Mouse (Mus musculus) myocyte (in vitro differentiated cells): Measurements from ENCODE around the gene Lce1f. TPM values are rescaled to one million over a fixed set of nuclear protein-coding genes. Genes with fewer than 3 reads are reported as not detected.

ENCODE experiments used
- H3K27me3 ChIP-seq: one replicate; pipeline ENCODE4 v1.6.1; 2011; ENCODE audit not compliant: control insufficient read depth, insufficient read depth, insufficient read length
- H3K36me3 ChIP-seq: one replicate; pipeline ENCODE4 v1.6.1; 2011; ENCODE audit not compliant: control insufficient read depth, insufficient read depth
- H3K4me2 ChIP-seq: one replicate; pipeline ENCODE4 v1.6.1; 2011; ENCODE audit warnings: low read depth, control low read depth
- H3K4me3 ChIP-seq: one replicate; pipeline ENCODE4 v1.5.1; 2011; ENCODE audit warnings: mild to moderate bottlenecking, control low read depth, moderate library complexity
- H3K79me2 ChIP-seq: one replicate; pipeline ENCODE4 v1.6.1; 2011; ENCODE audit not compliant: control insufficient read depth, insufficient read depth
- H3ac ChIP-seq: one replicate; pipeline ENCODE4 v1.6.1; 2011; ENCODE audit not compliant: control insufficient read depth, insufficient read length
- CEBPB ChIP-seq: IDR thresholded peaks from 2 replicates; pipeline ENCODE4 v1.6.1; 2011; ENCODE audit warnings: mild to moderate bottlenecking, moderate library complexity; ENCODE audit not compliant: poor library complexity, insufficient read depth, severe bottlenecking
- E2F4 ChIP-seq: IDR thresholded peaks from one replicate; pipeline ENCODE4 v1.6.1; 2011; ENCODE audit warnings: mild to moderate bottlenecking, control low read depth, moderate library complexity; ENCODE audit not compliant: insufficient read depth
- MAX ChIP-seq: IDR thresholded peaks from one replicate; pipeline ENCODE4 v1.6.1; 2011; ENCODE audit warnings: low read depth, mild to moderate bottlenecking, control low read depth
- MYOD1 ChIP-seq, 3 experiments: IDR thresholded peaks; one replicate each; pipeline ENCODE4 v1.6.1; 2011; ENCODE audit warnings: control low read depth in 2 of 3, low read depth in 2 of 3, mild to moderate bottlenecking in 2 of 3, moderate library complexity in 1 of 3; ENCODE audit not compliant: insufficient read length in 2 of 3, control insufficient read depth in 1 of 3
- MYOG ChIP-seq, 3 experiments: IDR thresholded peaks; one replicate each; pipeline ENCODE4 v1.6.1; 2011; ENCODE audit warnings: control low read depth in 2 of 3, low read depth in 2 of 3, mild to moderate bottlenecking in 2 of 3; ENCODE audit not compliant: insufficient read length in 2 of 3, control insufficient read depth in 1 of 3, insufficient read depth in 1 of 3
- POLR2A ChIP-seq: IDR thresholded peaks from one replicate; pipeline ENCODE4 v1.6.1; 2011; ENCODE audit warnings: low read depth, mild to moderate bottlenecking, control low read depth, moderate library complexity; ENCODE audit not compliant: insufficient read length
- POLR2AphosphoS2 ChIP-seq: IDR thresholded peaks from one replicate; pipeline ENCODE4 v1.6.1; 2011; ENCODE audit warnings: low read depth, control low read depth; ENCODE audit not compliant: insufficient read length
- REST ChIP-seq: IDR thresholded peaks from one replicate; pipeline ENCODE4 v1.6.1; 2011; ENCODE audit warnings: mild to moderate bottlenecking, control low read depth, moderate library complexity; ENCODE audit not compliant: insufficient read depth, insufficient read length
- SRF ChIP-seq: IDR thresholded peaks from one replicate; pipeline ENCODE4 v1.6.1; 2011; ENCODE audit warnings: low read depth; ENCODE audit not compliant: control insufficient read depth, insufficient read length
- TCF12 ChIP-seq: IDR thresholded peaks from one replicate; pipeline ENCODE4 v1.6.1; 2011; ENCODE audit warnings: mild to moderate bottlenecking, control low read depth; ENCODE audit not compliant: poor library complexity, insufficient read depth, severe bottlenecking
- TCF3 ChIP-seq: IDR thresholded peaks from one replicate; pipeline ENCODE4 v1.6.1; 2011; ENCODE audit warnings: low read depth, control low read depth; ENCODE audit not compliant: insufficient read length
- USF1 ChIP-seq: IDR thresholded peaks from one replicate; pipeline ENCODE4 v1.6.1; 2011; ENCODE audit warnings: low read depth, mild to moderate bottlenecking, control low read depth, moderate library complexity
- polyA plus RNA-seq: library from polyadenylated mRNA; unstranded; fragments of >200 nt; fragmentation: generic; extraction: Trizol; gene quantifications from one replicate; pipeline ENCODE4 v1.2.1, GENCODE M21; 2012; ENCODE audit warnings: missing spikeins

Lce1f gene
- polyA plus RNA-seq = 0.19 TPM

GRCm38 (mm10) chr3:92720250-92720649, at the start of gene Lce1f:
Gene Lce1f (minus strand): TSS chr3:92720350.
- Histone ChIP-seq H3K4me3 (no peak within 1 kb of the TSS), H3K27me3 (no peaks in the 10 kb centered on the region), H3ac (no peak within 1 kb of the TSS), H3K79me2 (no peaks in the 10 kb centered on the region), H3K4me2 (no peak within 1 kb of the TSS), H3K36me3 (no peaks in the 10 kb centered on the region)
- TF ChIP-seq TCF3 = no peak
- TF ChIP-seq TCF12 = no peak
- no peak for TF ChIP-seq E2F4
- TF ChIP-seq REST = no peak
- TF ChIP-seq CEBPB = no peak
- TF ChIP-seq MYOG (IDR thresholded peaks at IDR 0.05; ENCODE audit: control insufficient read depth in 1 of 3, insufficient read depth in 1 of 3, insufficient read length in 2 of 3, low read depth in 2 of 3) = no peak
- TF ChIP-seq POLR2A = no peak
- TF ChIP-seq SRF = no peak
- TF ChIP-seq MAX = no peak
- TF ChIP-seq USF1 = no peak
- TF ChIP-seq MYOD1 (IDR thresholded peaks at IDR 0.05; ENCODE audit: control insufficient read depth in 1 of 3, insufficient read length in 2 of 3, low read depth in 2 of 3) = no peak
- TF ChIP-seq POLR2AphosphoS2 = no peak

- Histone ChIP-seq H3K4me3 (no peak within 1 kb of the TSS), H3K79me2 (no peaks in the 10 kb centered on the region), H3ac (no peak within 1 kb of the TSS), H3K36me3 (no peaks in the 10 kb centered on the region), H3K27me3 (no peaks in the 10 kb centered on the region), H3K4me2 (no peak within 1 kb of the TSS)
- TF ChIP-seq POLR2AphosphoS2 = no peak
- no peak for TF ChIP-seq MAX
- no peak for TF ChIP-seq CEBPB
- no peak for TF ChIP-seq POLR2A
These were observed 44.8 kb upstream of the Lce1f start, which contains the start of gene Lce1h for GRCm38 (mm10) chr3:92764965-92765364. Gene Lce1h (minus strand): TSS chr3:92765065.

- no peak for TF ChIP-seq TCF12
- no peak for TF ChIP-seq USF1
- no peak for TF ChIP-seq MAX
- TF ChIP-seq POLR2A = no peak
- no peak for TF ChIP-seq POLR2AphosphoS2
- H3ac ChIP-seq = no peak overlapping the region
- H3K79me2 ChIP-seq = no peaks in the 10 kb centered on the region
- H3K4me2 ChIP-seq = no peak overlapping the region
- no peaks in the 10 kb centered on the region for H3K36me3 ChIP-seq
- no peaks in the 10 kb centered on the region for H3K27me3 ChIP-seq
- H3K4me3 ChIP-seq = no peak overlapping the region
These were observed 33.0 kb upstream of the Lce1f start for GRCm38 (mm10) chr3:92753197-92753596.

- no peak within 1 kb of the TSS for H3K4me2 ChIP-seq
- no peaks in the 10 kb centered on the region for H3K79me2 ChIP-seq
- H3K36me3 ChIP-seq = no peaks in the 10 kb centered on the region
- H3ac ChIP-seq = no peak within 1 kb of the TSS
- no peak for TF ChIP-seq USF1
- no peak for TF ChIP-seq SRF
- TF ChIP-seq TCF3 = no peak
- no peaks in the 10 kb centered on the region for H3K27me3 ChIP-seq
- H3K4me3 ChIP-seq = no peak within 1 kb of the TSS
These were observed 32.1 kb upstream of the Lce1f start, which contains the start of gene Lce1g for GRCm38 (mm10) chr3:92752238-92752637. Gene Lce1g (minus strand): TSS chr3:92752338.

- no peak within 1 kb of the TSS for H3K4me3 ChIP-seq
- H3ac ChIP-seq = no peak within 1 kb of the TSS
- no peak within 1 kb of the TSS for H3K4me2 ChIP-seq
- H3K27me3 ChIP-seq = no peaks in the 10 kb centered on the region
- TF ChIP-seq USF1 = no peak
- no peak for TF ChIP-seq TCF12
- TF ChIP-seq MYOD1 (IDR thresholded peaks at IDR 0.05; ENCODE audit: control insufficient read depth in 1 of 3, insufficient read length in 2 of 3, low read depth in 2 of 3) = no peak
- no peak for TF ChIP-seq MAX
- TF ChIP-seq MYOG (IDR thresholded peaks at IDR 0.05; ENCODE audit: control insufficient read depth in 1 of 3, insufficient read depth in 1 of 3, insufficient read length in 2 of 3, low read depth in 2 of 3) = no peak
- no peak for TF ChIP-seq E2F4
- no peak for TF ChIP-seq TCF3
- TF ChIP-seq CEBPB = no peak
- no peak for TF ChIP-seq POLR2AphosphoS2
- no peak for TF ChIP-seq POLR2A
- no peak for TF ChIP-seq SRF
- no peak for TF ChIP-seq REST
- H3K79me2 ChIP-seq = no peaks in the 10 kb centered on the region
- no peaks in the 10 kb centered on the region for H3K36me3 ChIP-seq
These were observed 18.8 kb upstream of the Lce1f start, which contains the start of gene Gm38119 for GRCm38 (mm10) chr3:92738996-92739395. Gene Gm38119 (minus strand): TSS chr3:92739096.

- Histone ChIP-seq H3K27me3 (no peaks in the 10 kb centered on the region), H3K36me3 (no peaks in the 10 kb centered on the region), H3K4me3 (no peak overlapping the region), H3K79me2 (no peaks in the 10 kb centered on the region), H3ac (no peak overlapping the region), H3K4me2 (no peak overlapping the region)
- no peak for TF ChIP-seq TCF3
- no peak for TF ChIP-seq MAX
- no peak for TF ChIP-seq E2F4
- no peak for TF ChIP-seq USF1
- no peak for TF ChIP-seq SRF
- TF ChIP-seq TCF12 = no peak
- TF ChIP-seq POLR2AphosphoS2 = no peak
- TF ChIP-seq POLR2A = no peak
- TF ChIP-seq MYOG (IDR thresholded peaks at IDR 0.05; ENCODE audit: control insufficient read depth in 1 of 3, insufficient read depth in 1 of 3, insufficient read length in 2 of 3, low read depth in 2 of 3) = no peak
- TF ChIP-seq CEBPB = no peak
- TF ChIP-seq REST = no peak
- no peak for TF ChIP-seq MYOD1 (IDR thresholded peaks at IDR 0.05; ENCODE audit: control insufficient read depth in 1 of 3, insufficient read length in 2 of 3, low read depth in 2 of 3)
These were observed 2.5 kb upstream of the Lce1f start for GRCm38 (mm10) chr3:92722631-92723030.
